ENCODE assay signal across 8 mouse cellular contexts in the genomic region with DNA sequence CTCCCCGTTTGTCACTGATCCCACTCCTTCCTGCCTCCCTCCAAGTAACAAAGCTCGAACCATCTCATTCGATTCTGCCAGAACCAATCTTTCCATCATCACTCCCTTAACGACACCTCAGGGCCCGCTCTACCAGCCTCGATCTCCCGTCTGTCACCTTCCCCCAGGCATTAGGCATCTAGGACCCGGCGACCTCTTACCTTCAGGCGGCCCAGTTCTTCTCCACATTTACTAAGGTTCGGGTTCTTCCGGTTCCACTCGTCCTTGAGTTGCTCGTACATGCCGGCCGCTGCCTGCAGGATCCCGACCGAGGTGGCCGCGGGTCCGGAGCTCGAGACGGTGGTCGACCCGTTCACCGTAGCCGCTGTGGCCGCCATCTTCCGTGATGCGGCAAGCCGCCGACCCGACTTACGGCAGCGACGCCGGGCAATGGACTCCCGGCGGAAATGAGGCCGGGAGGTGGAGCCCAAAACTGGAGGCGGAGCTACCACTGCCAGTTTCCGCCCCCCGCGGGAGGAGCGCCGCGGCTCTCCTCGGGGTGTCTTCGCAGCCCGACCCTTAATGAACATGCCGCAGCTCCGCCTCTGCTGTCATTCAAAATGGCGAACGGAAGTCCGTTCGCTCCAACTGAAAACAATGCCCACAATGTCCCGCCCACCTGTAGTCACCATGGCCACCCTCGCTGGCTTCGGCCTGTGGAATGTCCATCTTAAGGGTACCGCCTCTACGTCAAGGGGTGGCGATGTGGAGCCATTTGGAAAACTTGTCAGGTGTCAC. TPM values are rescaled to one million over a fixed set of nuclear protein-coding genes. Genes with fewer than 3 reads are reported as not detected.
A peak's percentile ranks its signal among the peaks of the same experiment; 100 is the strongest.
DNase-seq lines count a peak whose midpoint lies in the region; ATAC-seq lines count a peak whose summit lies in the region.

A gene (minus strand): TSS at position 625 of the 777 bp plus-strand sequence.

- H3K9me3 ChIP-seq in hindbrain, embryonic 15.5 days = no peaks in the 10 kb centered on the region

- peak within 1 kb of the TSS; percentile 82 for H3K4me3 ChIP-seq in hindbrain, embryonic 15.5 days

- peaks cover 11% of the 10 kb centered on the region for H3K36me3 ChIP-seq in hindbrain, embryonic 15.5 days

- peak; percentile 95 for ATAC-seq in hindbrain, embryonic 15.5 days (ENCODE audit: low FRiP score, low read depth)

- under 1% methylated on average over 62 of the region's 62 CpGs for WGBS in hindbrain, embryonic 15.5 days

- peak within 1 kb of the TSS; percentile 83 for H3K9ac ChIP-seq in hindbrain, embryonic 15.5 days

- peaks cover 21% of the 10 kb centered on the region for H3K4me1 ChIP-seq in hindbrain, embryonic 15.5 days (replicated peaks)

- DNase-seq in T-cell, adult 2 months (ENCODE audit: low spot score) = peak; percentile 98
- peak; percentile 93 to 97 for DNase-seq in cerebellum, postnatal 36 days
- peak; percentile 93 to 96 for DNase-seq in frontal cortex, postnatal 36 days (ENCODE audit: low spot score in 2 of 2)
- DNase-seq in left cerebral cortex, adult 11 months (ENCODE audit: low spot score) = peak; percentile 96
- DNase-seq in lung, postnatal 4 days = peak; percentile 98 to 99
- peak; percentile 94 for DNase-seq in retina, postnatal 7 days (ENCODE audit: low read depth, low spot score)
- DNase-seq in urinary bladder, adult 2 months (ENCODE audit: low spot score) = peak; percentile 88

- no peaks in the 10 kb centered on the region for H3K27me3 ChIP-seq in hindbrain, embryonic 15.5 days

- peak within 1 kb of the TSS; percentile 78 for H3K27ac ChIP-seq in hindbrain, embryonic 15.5 days (replicated peaks)

- H3K4me2 ChIP-seq in hindbrain, embryonic 15.5 days = peak within 1 kb of the TSS; percentile 78

RNA-seq across cellular contexts. Expression of the gene that starts here (rescaled TPM):
- 272 and 274 TPM in 2 replicates for polyA plus RNA-seq in hindbrain, embryonic 15.5 days (2015; fragmentation: Nextera tagmentation; extraction: Ambion mirVana)
- polyA plus RNA-seq in urinary bladder, adult 2 months (2012; rRNA removed) = 171 and 187 TPM in 2 replicates

Comparison
In these comparisons a context has a peak if more than half of its experiments do, and no peak if none do; other contexts are left out.
1. Peak in every context shown above with its lines: DNase-seq, ATAC-seq, H3K4me3 ChIP-seq and H3K27ac ChIP-seq.